Mouse (Mus musculus) myocyte (in vitro differentiated cells): ENCODE measurements around the gene Nomo1. TPM values are rescaled to one million over a fixed set of nuclear protein-coding genes. Genes with fewer than 3 reads are reported as not detected.

Source experiments
- H3K27me3 ChIP-seq: one replicate; pipeline ENCODE4 v1.6.1; 2011; ENCODE audit not compliant: control insufficient read depth, insufficient read depth, insufficient read length
- H3K36me3 ChIP-seq: one replicate; pipeline ENCODE4 v1.6.1; 2011; ENCODE audit not compliant: control insufficient read depth, insufficient read depth
- H3K4me2 ChIP-seq: one replicate; pipeline ENCODE4 v1.6.1; 2011; ENCODE audit warnings: low read depth, control low read depth
- H3K4me3 ChIP-seq: one replicate; pipeline ENCODE4 v1.5.1; 2011; ENCODE audit warnings: mild to moderate bottlenecking, control low read depth, moderate library complexity
- H3K79me2 ChIP-seq: one replicate; pipeline ENCODE4 v1.6.1; 2011; ENCODE audit not compliant: control insufficient read depth, insufficient read depth
- H3ac ChIP-seq: one replicate; pipeline ENCODE4 v1.6.1; 2011; ENCODE audit not compliant: control insufficient read depth, insufficient read length
- CEBPB ChIP-seq: IDR thresholded peaks from 2 replicates; pipeline ENCODE4 v1.6.1; 2011; ENCODE audit warnings: mild to moderate bottlenecking, moderate library complexity; ENCODE audit not compliant: poor library complexity, insufficient read depth, severe bottlenecking
- E2F4 ChIP-seq: IDR thresholded peaks from one replicate; pipeline ENCODE4 v1.6.1; 2011; ENCODE audit warnings: mild to moderate bottlenecking, control low read depth, moderate library complexity; ENCODE audit not compliant: insufficient read depth
- MAX ChIP-seq: IDR thresholded peaks from one replicate; pipeline ENCODE4 v1.6.1; 2011; ENCODE audit warnings: low read depth, mild to moderate bottlenecking, control low read depth
- MYOD1 ChIP-seq, 3 experiments: IDR thresholded peaks; one replicate each; pipeline ENCODE4 v1.6.1; 2011; ENCODE audit warnings: control low read depth in 2 of 3, low read depth in 2 of 3, mild to moderate bottlenecking in 2 of 3, moderate library complexity in 1 of 3; ENCODE audit not compliant: insufficient read length in 2 of 3, control insufficient read depth in 1 of 3
- MYOG ChIP-seq, 3 experiments: IDR thresholded peaks; one replicate each; pipeline ENCODE4 v1.6.1; 2011; ENCODE audit warnings: control low read depth in 2 of 3, low read depth in 2 of 3, mild to moderate bottlenecking in 2 of 3; ENCODE audit not compliant: insufficient read length in 2 of 3, control insufficient read depth in 1 of 3, insufficient read depth in 1 of 3
- POLR2A ChIP-seq: IDR thresholded peaks from one replicate; pipeline ENCODE4 v1.6.1; 2011; ENCODE audit warnings: low read depth, mild to moderate bottlenecking, control low read depth, moderate library complexity; ENCODE audit not compliant: insufficient read length
- POLR2AphosphoS2 ChIP-seq: IDR thresholded peaks from one replicate; pipeline ENCODE4 v1.6.1; 2011; ENCODE audit warnings: low read depth, control low read depth; ENCODE audit not compliant: insufficient read length
- REST ChIP-seq: IDR thresholded peaks from one replicate; pipeline ENCODE4 v1.6.1; 2011; ENCODE audit warnings: mild to moderate bottlenecking, control low read depth, moderate library complexity; ENCODE audit not compliant: insufficient read depth, insufficient read length
- SRF ChIP-seq: IDR thresholded peaks from one replicate; pipeline ENCODE4 v1.6.1; 2011; ENCODE audit warnings: low read depth; ENCODE audit not compliant: control insufficient read depth, insufficient read length
- TCF12 ChIP-seq: IDR thresholded peaks from one replicate; pipeline ENCODE4 v1.6.1; 2011; ENCODE audit warnings: mild to moderate bottlenecking, control low read depth; ENCODE audit not compliant: poor library complexity, insufficient read depth, severe bottlenecking
- TCF3 ChIP-seq: IDR thresholded peaks from one replicate; pipeline ENCODE4 v1.6.1; 2011; ENCODE audit warnings: low read depth, control low read depth; ENCODE audit not compliant: insufficient read length
- USF1 ChIP-seq: IDR thresholded peaks from one replicate; pipeline ENCODE4 v1.6.1; 2011; ENCODE audit warnings: low read depth, mild to moderate bottlenecking, control low read depth, moderate library complexity
- polyA plus RNA-seq: library from polyadenylated mRNA; unstranded; fragments of >200 nt; fragmentation: generic; extraction: Trizol; gene quantifications from one replicate; pipeline ENCODE4 v1.2.1, GENCODE M21; 2012; ENCODE audit warnings: missing spikeins

Nomo1 gene
- polyA plus RNA-seq, 1 experiment = 79.2 TPM

DNA sequence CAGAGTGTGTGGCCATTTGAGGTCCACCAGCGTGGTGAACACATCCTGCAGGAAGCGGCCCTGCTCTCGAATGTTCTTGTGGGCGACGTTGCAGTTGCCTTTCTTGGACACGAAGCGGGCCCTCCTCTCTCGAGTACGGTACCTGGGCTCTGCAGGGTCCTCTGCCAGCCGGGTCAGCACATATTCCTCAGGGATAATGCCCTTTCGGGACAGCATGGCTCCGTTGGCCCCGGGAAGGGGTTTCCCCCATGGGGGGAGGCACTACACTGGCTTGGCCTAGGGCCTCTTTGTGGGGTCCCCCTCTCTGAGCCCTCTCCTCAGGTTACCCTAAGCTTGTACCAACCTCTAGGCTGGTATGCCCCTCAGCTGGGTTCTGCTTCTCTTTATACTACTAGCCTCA, 66.2 kb downstream of the Nomo1 start:
- Histone ChIP-seq H3ac (no peak overlapping the region), H3K79me2 (no peaks in the 10 kb centered on the region), H3K4me3 (no peak overlapping the region), H3K4me2 (no peak overlapping the region), H3K27me3 (peaks cover 39% of the 10 kb centered on the region), H3K36me3 (no peaks in the 10 kb centered on the region)
- TF ChIP-seq TCF3 = no peak
- no peak for TF ChIP-seq USF1
- no peak for TF ChIP-seq CEBPB
- TF ChIP-seq MYOG (IDR thresholded peaks at IDR 0.05; ENCODE audit: control insufficient read depth in 1 of 3, insufficient read depth in 1 of 3, insufficient read length in 2 of 3, low read depth in 2 of 3) = no peak
- no peak for TF ChIP-seq POLR2A
- no peak for TF ChIP-seq POLR2AphosphoS2
- TF ChIP-seq MYOD1 (IDR thresholded peaks at IDR 0.05; ENCODE audit: control insufficient read depth in 1 of 3, insufficient read length in 2 of 3, low read depth in 2 of 3) = no peak
- no peak for TF ChIP-seq TCF12
- TF ChIP-seq E2F4 = no peak
- TF ChIP-seq REST = no peak

DNA sequence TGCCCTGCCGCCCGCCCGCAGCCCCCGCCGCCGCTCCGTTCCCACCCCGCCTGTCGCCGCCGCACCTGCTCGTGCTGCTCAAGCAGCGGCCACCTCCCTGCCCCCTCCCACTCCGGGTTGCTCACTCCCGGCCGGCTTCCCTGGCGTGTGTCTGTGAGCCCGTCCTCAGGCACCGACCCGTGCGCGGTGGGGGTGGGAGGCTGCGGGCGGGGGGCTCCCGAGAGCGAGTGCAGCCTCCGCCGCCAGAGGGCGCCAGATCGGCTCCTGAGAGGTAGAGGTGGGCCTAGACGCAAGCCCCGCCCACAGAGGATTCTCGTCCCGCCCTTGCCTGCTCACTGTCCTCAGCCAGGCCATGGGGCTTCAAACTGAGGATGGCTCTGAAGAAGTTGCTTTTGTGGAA, 67.1 kb downstream of the Nomo1 start, which contains the start of gene Kcnj11:
Gene Kcnj11 (minus strand): TSS at position 202 of the 400 bp plus-strand sequence.
- Histone ChIP-seq H3K4me3 (no peak within 1 kb of the TSS), H3K27me3 (peaks cover 47% of the 10 kb centered on the region), H3ac (no peak within 1 kb of the TSS), H3K4me2 (no peak within 1 kb of the TSS), H3K36me3 (no peaks in the 10 kb centered on the region), H3K79me2 (no peaks in the 10 kb centered on the region)
- peak in 2 of 3 experiments; percentile 68 to 86 for TF ChIP-seq MYOD1 (IDR thresholded peaks at IDR 0.05; ENCODE audit: control insufficient read depth in 1 of 3, insufficient read length in 2 of 3, low read depth in 2 of 3)
- no peak for TF ChIP-seq MAX
- TF ChIP-seq MYOG (IDR thresholded peaks at IDR 0.05; ENCODE audit: control insufficient read depth in 1 of 3, insufficient read depth in 1 of 3, insufficient read length in 2 of 3, low read depth in 2 of 3) = peak in 1 of 3 experiments; percentile 26

DNA sequence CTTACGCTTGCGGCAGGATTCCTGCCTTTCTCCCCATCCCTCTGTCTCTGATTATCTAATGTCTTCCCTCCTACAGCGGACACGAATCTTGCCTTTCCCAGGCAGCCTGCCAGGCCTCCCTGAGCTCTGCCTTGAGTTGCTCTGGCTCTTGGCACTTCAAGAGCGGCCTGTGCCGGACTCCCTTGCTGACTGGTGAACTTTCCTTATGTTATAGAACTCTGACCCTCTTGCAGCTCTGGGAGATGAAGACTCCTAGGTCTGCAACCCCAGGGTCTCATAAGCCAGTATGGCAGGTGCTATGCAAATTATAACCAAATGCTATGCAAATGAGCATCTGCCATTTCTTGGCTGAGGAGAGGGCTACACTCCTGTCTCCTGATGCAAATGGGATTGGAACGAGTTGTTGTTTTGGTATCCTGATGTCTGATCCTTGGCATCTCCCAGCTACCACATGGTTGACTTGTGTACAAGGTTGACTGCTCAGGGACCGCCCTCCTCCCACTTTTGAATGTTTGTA, 69.6 kb downstream of the Nomo1 start:
- no peak overlapping the region for H3K4me3 ChIP-seq
- H3ac ChIP-seq = no peak overlapping the region
- H3K79me2 ChIP-seq = no peaks in the 10 kb centered on the region
- H3K36me3 ChIP-seq = no peaks in the 10 kb centered on the region
- H3K4me2 ChIP-seq = no peak overlapping the region
- no peak for TF ChIP-seq MYOG (IDR thresholded peaks at IDR 0.05; ENCODE audit: control insufficient read depth in 1 of 3, insufficient read depth in 1 of 3, insufficient read length in 2 of 3, low read depth in 2 of 3)
- TF ChIP-seq MYOD1 (IDR thresholded peaks at IDR 0.05; ENCODE audit: control insufficient read depth in 1 of 3, insufficient read length in 2 of 3, low read depth in 2 of 3) = no peak
- TF ChIP-seq TCF3 = no peak
- no peak for TF ChIP-seq POLR2AphosphoS2
- TF ChIP-seq CEBPB = no peak
- TF ChIP-seq SRF = no peak
- no peak for TF ChIP-seq E2F4
- TF ChIP-seq MAX = no peak
- TF ChIP-seq REST = no peak
- no peak for TF ChIP-seq USF1
- no peak for TF ChIP-seq POLR2A
- no peak for TF ChIP-seq TCF12
- peaks cover 73% of the 10 kb centered on the region for H3K27me3 ChIP-seq

DNA sequence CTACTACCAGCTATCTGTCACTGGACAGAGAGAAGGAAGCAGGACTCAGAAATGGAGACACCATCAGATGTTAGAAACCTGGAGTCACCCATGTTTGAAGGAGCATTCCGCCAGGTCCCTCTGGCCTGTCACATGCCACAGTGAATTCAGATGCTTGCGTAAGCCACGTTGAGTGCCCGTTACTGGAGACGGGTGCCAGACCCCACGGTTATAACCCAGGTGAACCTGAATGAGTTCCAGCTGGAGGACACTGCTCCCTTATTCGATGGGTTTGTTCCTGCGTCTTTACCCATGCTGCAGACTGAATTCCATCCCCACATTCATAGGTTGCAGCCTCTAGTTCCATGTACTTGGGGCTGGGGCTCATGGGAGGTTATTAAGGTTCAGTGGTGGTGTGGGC, 70.3 kb downstream of the Nomo1 start:
- no peak for TF ChIP-seq MYOG (IDR thresholded peaks at IDR 0.05; ENCODE audit: control insufficient read depth in 1 of 3, insufficient read depth in 1 of 3, insufficient read length in 2 of 3, low read depth in 2 of 3)
- no peak for TF ChIP-seq USF1
- no peak for TF ChIP-seq MAX
- TF ChIP-seq SRF = no peak
- TF ChIP-seq POLR2AphosphoS2 = no peak
- no peak for TF ChIP-seq MYOD1 (IDR thresholded peaks at IDR 0.05; ENCODE audit: control insufficient read depth in 1 of 3, insufficient read length in 2 of 3, low read depth in 2 of 3)
- TF ChIP-seq CEBPB = no peak
- TF ChIP-seq TCF3 = no peak
- no peak for TF ChIP-seq TCF12
- no peaks in the 10 kb centered on the region for H3K36me3 ChIP-seq
- no peaks in the 10 kb centered on the region for H3K79me2 ChIP-seq
- H3K4me2 ChIP-seq = no peak overlapping the region
- peaks cover 79% of the 10 kb centered on the region for H3K27me3 ChIP-seq
- no peak overlapping the region for H3K4me3 ChIP-seq
- H3ac ChIP-seq = no peak overlapping the region

DNA sequence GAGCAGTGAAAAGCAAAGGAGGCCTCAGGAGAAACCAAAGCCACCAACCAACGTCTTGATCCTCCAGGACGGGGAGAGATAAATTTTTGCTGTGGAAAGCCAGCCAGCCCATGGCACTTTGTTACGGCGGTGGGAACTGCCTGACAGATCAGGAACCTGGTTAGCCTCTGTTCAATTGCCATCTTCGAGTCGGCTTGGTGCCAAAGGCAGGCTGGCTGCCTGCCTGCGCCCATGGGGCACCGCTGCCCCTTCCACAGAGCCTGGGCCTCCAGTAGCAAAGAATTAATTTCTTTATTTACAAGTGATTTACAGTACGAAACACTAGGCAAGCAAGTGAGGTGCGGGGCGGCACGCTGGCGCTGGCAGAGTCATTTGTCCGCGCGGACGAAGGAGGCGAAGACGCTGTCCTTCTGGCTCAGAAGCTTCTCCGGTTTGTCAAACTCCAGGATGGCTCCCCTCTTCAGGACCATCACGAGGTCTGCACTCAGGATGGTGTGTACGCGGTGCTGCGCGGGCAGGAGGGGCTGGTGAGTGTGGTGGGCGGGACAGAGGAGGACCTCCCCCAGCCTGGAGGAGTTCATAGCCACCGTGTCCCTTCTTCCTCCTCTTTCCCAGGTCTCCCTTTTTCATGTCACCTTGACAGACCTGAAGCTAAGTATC, 70.9 kb downstream of the Nomo1 start:
- Histone ChIP-seq H3K36me3 (no peaks in the 10 kb centered on the region), H3K79me2 (no peaks in the 10 kb centered on the region), H3K4me3 (no peak overlapping the region), H3K4me2 (no peak overlapping the region), H3K27me3 (peaks cover 79% of the 10 kb centered on the region), H3ac (no peak overlapping the region)
- no peak for TF ChIP-seq SRF
- no peak for TF ChIP-seq E2F4
- no peak for TF ChIP-seq CEBPB
- TF ChIP-seq MAX = no peak
- TF ChIP-seq TCF3 = no peak
- no peak for TF ChIP-seq REST
- no peak for TF ChIP-seq USF1
- TF ChIP-seq MYOD1 (IDR thresholded peaks at IDR 0.05; ENCODE audit: control insufficient read depth in 1 of 3, insufficient read length in 2 of 3, low read depth in 2 of 3) = no peak
- TF ChIP-seq POLR2A = no peak
- TF ChIP-seq TCF12 = no peak
- no peak for TF ChIP-seq POLR2AphosphoS2
